Mouse (Mus musculus) layer of hippocampus, adult 2 months (tissue): ENCODE measurements around the gene S1pr1. TPM values are rescaled to one million over a fixed set of nuclear protein-coding genes. Genes with fewer than 3 reads are reported as not detected.

Source experiments
- DNase-seq, 2 experiments: peaks; one replicate each; pipeline ENCODE4 v3.0.0; 2022; ENCODE audit warnings: low spot score in 2 of 2
- H3K27ac ChIP-seq: fragments of 200-600 bp; 2 replicates; pipeline ENCODE4 v1.8.1; 2022
- H3K4me3 ChIP-seq: fragments of 200-600 bp; 2 replicates; pipeline ENCODE4 v1.8.1; 2022; ENCODE audit warnings: mild to moderate bottlenecking
- CTCF ChIP-seq: fragments of 200-600 bp; conservative IDR thresholded peaks from 2 replicates; pipeline ENCODE4 v1.8.1; 2022; ENCODE audit warnings: antibody characterized with exemption, mild to moderate bottlenecking, moderate library complexity
- total RNA-seq, 2 experiments: library from RNA; stranded (reverse); gene quantifications; 2 replicates each; pipeline ENCODE4 v1.2.3; 2021

Gene S1pr1
- total RNA-seq, 2 experiments from 2014 or later = 92.8 to 108 TPM

DNA sequence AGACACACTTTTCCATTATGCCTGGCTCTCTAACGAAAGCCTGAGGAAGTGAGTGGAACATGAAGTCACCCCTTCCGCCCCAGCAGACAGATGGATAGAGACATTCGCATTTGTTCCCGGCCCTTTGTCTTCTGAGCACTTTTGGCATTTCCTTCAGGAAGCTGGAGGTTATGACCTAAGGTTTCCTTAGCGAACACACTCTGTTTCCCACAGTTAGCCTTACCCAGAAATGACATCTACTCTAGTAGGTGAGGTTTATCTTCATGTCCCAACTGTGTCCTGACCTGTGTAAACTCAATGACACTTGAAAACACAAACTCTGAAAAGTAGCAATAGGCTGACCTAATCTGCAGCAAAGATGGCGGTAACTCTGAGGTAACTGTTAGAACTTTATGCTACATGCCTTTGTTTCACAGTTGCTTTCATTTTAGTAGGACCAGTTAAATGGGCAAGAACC, 5.7 kb downstream of the S1pr1 start:
- no peak for TF ChIP-seq CTCF
- no peak for DNase-seq
- Histone ChIP-seq H3K4me3 (peak overlapping the region; percentile 54), H3K27ac (peak overlapping the region; percentile 94; the same call in 1 of the 2 replicates)

- no peak overlapping the region for H3K4me3 ChIP-seq
- no peak for TF ChIP-seq CTCF
- no peak for DNase-seq
- no peak overlapping the region for H3K27ac ChIP-seq
Measured at GRCm38 (mm10) chr3:115706736-115707135, 8.1 kb downstream of the S1pr1 start.

- no peak for TF ChIP-seq CTCF
- no peak for DNase-seq
- H3K4me3 ChIP-seq = no peak overlapping the region
- H3K27ac ChIP-seq = no peak overlapping the region
Measured at GRCm38 (mm10) chr3:115704254-115704908, 10.5 kb downstream of the S1pr1 start.

- TF ChIP-seq CTCF = no peak
- no peak for DNase-seq
- Histone ChIP-seq H3K27ac (no peak overlapping the region), H3K4me3 (no peak overlapping the region)
Measured at GRCm38 (mm10) chr3:115703720-115704119, 11.2 kb downstream of the S1pr1 start.

- no peak for TF ChIP-seq CTCF
- DNase-seq = no peak
- Histone ChIP-seq H3K4me3 (no peak overlapping the region), H3K27ac (no peak overlapping the region)
Measured at GRCm38 (mm10) chr3:115702089-115702488, 12.8 kb downstream of the S1pr1 start.

DNA sequence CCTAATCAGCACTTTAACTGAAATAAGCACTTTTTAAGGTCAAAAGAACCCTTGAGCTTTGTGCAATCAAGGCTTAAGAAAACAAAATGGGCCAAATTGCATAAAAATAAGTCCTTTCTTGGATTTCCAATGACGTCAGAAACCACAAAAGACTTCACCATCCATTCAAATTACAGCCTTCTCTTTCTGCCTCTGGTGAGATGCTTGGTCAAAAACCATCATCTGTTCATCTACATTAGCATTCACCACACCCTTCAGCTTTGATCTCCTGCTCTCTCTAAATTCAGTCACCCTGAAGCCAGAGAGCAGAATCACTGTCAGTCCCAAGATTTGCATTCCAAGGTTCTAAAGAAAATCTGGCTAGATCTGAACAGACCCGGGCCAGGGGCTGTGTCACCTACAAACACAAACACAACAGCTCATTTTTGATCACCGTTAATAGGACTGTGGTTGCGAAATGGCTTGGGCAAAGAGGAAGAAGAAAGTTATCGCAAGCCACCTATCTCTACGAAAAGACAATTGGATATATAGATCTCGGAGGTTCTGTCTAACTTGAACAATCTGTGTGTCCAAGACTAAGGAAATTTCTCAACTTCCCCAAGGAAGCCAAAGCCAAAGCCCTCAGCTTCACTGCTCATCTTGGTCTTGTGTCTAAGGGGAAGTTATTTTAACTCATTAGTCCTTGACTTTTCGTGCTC, 19.5 kb downstream of the S1pr1 start:
- TF ChIP-seq CTCF = no peak

DNA sequence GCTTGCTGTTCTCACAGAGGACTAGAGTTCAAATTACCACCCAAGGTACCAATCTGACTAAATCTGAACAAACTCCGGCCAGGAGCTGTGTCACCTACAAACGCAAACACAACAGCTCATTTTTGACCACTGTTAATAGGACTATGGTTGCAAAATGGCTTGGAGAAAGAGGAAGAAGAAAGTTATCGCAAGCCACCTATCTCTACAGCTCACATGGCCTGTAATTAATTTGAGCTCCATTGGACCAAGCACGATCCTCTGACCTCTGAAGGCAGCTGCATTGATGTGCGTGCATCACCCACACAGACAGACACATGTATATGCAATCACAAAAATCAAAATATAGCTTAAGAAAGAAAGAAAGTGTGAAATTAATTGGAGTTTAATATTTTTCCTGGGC, 20.7 kb downstream of the S1pr1 start:
- no peak for TF ChIP-seq CTCF
- no peak for DNase-seq
- Histone ChIP-seq H3K27ac (no peak overlapping the region), H3K4me3 (no peak overlapping the region)

More for the DNA sequence above, 19.5 kb downstream of the S1pr1 start:
- no peak for DNase-seq
- Histone ChIP-seq H3K4me3 (no peak overlapping the region), H3K27ac (no peak overlapping the region)

DNA sequence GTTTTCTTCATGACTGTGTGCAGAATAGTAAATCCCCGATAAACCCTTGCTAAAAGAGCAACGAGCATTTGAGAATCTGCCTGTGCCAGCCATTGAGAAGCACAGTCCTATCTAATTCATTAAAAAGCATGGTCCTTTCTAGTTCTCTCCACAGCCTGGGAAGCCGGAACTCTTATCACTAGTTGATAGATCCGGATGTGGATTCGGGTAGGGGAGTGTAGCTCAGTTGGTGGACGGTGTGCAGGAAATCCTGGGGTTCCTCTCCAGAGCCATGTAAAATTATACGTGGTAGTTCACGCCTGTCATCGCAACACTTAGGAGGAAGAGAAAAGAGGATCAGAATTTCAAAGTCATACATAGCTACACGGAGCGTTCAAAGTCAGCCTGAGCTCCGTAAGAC, 21.5 kb downstream of the S1pr1 start:
- H3K27ac ChIP-seq = no peak overlapping the region
- no peak for DNase-seq
- no peak overlapping the region for H3K4me3 ChIP-seq
- TF ChIP-seq CTCF = no peak

DNA sequence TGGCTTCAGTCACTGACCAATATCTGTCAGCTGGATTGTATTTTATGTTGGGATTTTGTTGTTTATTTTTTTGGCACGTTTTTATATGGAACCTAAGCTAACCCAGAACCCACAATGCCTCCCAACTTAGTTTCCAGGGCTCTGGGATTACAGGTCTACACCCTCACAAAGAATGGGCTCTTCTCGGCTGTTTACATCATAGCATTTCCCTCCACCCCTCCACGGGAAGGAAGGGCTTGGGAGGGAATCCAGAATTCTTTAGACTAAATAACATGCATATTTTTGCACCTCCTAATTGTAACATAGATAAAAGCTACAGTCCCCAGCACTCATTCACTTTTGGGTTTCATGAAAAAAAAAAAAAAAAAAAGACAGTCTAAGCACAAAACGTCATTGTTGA, 22.0 kb downstream of the S1pr1 start:
- Histone ChIP-seq H3K4me3 (no peak overlapping the region), H3K27ac (no peak overlapping the region)
- DNase-seq = no peak
- no peak for TF ChIP-seq CTCF

DNA sequence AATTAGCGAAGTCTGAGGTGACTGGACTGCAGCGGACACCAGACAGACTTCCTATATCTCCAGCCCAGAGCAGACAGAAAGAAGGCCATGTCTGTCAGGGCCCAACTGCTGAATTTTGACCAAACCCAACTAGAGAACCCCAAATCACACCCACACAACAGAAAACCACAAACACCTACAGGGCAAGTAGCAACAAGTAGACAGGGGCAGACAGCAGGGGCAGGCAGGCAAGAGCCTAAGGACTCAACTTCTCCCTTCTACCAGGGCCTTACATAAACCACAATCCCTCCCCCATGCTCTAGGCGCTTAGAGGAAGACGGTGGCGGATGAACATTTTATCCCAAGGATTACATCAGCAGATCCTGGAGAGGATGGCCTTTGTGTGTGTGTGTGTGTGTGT, 22.5 kb downstream of the S1pr1 start:
- H3K27ac ChIP-seq = no peak overlapping the region
- DNase-seq = no peak
- no peak for TF ChIP-seq CTCF
- no peak overlapping the region for H3K4me3 ChIP-seq

DNA sequence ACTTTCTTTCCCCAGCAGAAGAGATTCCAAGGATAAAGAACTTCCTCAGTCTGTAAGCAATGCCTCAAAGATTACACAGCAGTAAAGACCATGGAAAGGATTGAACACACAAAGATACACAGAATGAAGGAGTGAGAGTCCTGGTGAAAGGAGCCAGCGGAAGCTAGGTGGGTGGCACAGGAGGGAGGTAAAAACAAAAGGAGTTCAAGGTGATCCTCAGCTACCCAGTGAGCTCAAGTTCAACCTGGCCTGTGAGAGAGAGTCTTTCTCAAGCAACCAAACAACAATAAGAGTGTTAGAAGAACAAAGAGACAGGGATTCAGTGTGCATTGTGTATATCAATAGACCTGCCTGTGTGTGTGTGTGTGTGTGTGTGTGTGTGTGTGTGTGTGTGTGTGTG, 25.0 kb downstream of the S1pr1 start:
- H3K4me3 ChIP-seq = no peak overlapping the region
- no peak for DNase-seq
- no peak overlapping the region for H3K27ac ChIP-seq
- TF ChIP-seq CTCF = no peak

DNA sequence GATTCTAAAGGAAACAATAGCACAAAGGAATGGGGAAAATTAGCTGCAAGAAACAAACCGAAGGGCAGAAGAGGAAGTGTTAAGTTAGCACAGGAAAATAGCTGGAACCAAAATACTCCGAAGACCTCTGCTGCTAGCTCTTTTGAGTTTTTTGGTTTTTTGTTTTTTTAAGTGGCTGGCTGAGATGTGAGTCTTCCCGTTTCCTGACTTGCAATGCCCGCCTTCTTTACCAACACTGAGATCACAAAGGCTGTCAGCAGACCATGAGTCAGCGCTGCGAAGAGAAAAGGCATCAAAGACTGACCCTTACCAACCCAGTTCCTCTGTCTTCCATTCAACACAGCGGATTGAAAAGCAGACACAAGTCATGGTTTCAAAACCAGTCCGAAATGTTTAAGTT, 25.5 kb downstream of the S1pr1 start:
- Histone ChIP-seq H3K4me3 (no peak overlapping the region), H3K27ac (no peak overlapping the region)
- no peak for DNase-seq
- TF ChIP-seq CTCF = no peak

GRCm38 (mm10) chr3:115687821-115688220, 27.1 kb downstream of the S1pr1 start:
- TF ChIP-seq CTCF = no peak

More at GRCm38 (mm10) chr3:115687821-115688220, 27.1 kb downstream of the S1pr1 start:
- DNase-seq = no peak
- no peak overlapping the region for H3K4me3 ChIP-seq
- no peak overlapping the region for H3K27ac ChIP-seq
